Mouse (Mus musculus): ENCODE measurements at regions not wholly inside any gene's neighbourhood (a gene's known extent, or its start where the extent isn't known, plus 50 kb on each side); places are given as distances from the start of the nearest gene placed in this dataset.
A peak's percentile ranks its signal among the peaks of the same experiment; 100 is the strongest.

DNA sequence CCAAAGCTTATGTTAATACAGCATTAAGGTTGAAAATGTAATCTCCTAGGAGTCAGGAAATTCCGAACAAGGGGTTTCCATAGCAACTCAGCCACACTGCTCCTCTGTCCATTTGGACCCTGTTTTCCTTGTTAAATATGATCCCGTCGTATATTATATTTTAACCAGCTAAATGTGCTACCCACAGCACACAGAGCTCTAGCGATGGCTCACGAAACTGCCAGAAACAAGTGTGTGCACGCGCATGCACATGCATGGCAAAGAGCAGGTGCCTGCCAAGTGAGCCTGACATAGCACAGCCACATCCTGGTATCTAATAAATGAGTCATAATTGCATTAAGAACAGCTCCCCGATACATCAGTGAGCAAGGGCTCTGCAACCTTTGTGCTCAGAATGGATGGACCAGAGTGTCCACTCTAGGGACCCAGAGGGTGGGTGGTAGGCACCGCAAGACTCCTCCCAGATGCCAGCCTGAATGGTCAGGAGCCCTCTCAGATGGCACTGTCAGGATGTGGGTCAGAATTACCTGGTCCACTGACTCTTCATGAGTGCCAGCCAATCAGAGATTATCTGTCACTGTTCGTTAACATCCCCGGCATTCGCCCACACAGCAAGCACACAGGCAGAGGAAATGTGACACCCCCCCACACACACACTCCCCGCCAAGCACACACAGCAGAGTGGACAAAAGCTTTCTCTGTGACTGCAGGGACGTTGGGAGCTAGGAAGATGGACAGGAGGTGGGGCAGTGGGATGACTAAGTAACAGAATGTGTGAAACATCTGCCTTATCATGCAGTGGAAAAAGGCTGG lies 272.8 kb upstream of the Zmiz1 start:
- DNase-seq = peak; percentile 31

- no peak for DNase-seq
Measured at GRCm38 (mm10) chr14:25187715-25188114, 271.3 kb upstream of the Zmiz1 start.

DNA sequence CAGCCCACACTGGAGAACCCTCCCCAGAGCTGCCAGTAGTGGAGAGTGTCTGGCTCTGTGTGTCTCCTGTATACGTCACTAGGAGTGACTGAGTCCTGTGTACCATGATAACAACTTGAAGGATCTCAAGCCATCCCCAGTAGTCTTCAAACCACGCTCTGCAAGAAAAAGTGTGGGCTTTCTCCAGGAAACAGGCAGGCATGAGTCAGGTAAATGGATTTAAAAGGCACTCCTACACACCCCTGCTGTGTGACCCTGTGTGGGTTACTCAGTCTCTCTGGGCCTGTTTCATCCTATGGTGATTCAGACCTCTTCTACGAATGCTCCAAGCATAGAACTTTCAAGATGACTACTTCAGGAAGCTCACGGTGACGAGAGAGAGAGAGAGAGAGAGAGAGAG lies 269.7 kb upstream of the Zmiz1 start:
- no peak for DNase-seq

DNA sequence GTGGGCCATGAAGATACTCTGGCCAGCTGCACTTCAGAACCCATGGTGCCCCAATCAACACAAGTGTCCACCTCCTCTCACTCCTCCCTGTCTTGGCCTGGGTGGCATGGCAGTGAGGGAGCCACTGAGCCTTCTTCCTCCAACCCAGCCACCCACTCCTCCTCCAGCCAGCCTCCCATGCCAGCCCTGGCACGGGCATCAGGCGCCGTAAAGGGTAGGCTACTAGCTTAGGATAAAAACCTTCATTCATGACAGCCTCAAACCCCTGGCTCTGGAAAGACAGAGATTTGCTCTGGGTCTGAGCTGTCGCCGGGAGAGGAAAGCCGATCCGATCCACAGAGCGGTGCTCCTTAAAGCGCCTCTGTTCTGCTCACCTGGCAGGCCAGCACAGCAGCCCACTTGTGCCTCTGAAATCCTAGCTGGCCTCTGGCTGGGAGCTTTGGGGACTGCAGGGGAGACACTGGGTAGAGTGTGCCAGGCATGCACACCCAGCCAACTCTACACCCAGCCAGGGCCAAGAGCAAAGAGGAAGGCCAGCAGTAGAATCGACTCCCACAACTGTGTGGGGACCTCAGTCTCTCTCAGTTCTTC lies 268.2 kb upstream of the Zmiz1 start:
- DNase-seq = no peak

DNA sequence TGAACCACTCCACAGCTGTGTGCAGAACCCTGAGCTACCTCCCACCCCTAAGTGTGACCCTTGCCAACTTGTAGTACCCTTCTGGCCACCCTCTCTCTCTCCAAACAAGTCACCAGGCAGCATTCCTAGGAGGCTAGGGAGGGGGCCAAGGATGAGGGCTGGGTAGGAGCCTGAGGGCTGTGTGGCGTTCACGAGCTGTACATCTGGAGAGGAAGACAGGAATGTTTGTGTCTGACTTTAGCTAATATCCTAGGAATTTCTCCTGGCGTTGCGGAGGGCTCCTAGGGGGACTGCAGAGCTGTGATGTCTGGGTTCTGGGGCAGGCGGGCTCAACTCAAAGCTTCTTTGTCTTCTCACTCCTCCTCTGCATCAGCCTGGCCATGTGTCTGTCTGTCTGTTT lies 262.2 kb upstream of the Zmiz1 start:
- DNase-seq = no peak

GRCm38 (mm10) chr14:25199900-25200299 lies 259.1 kb upstream of the Zmiz1 start:
- no peak for DNase-seq

DNA sequence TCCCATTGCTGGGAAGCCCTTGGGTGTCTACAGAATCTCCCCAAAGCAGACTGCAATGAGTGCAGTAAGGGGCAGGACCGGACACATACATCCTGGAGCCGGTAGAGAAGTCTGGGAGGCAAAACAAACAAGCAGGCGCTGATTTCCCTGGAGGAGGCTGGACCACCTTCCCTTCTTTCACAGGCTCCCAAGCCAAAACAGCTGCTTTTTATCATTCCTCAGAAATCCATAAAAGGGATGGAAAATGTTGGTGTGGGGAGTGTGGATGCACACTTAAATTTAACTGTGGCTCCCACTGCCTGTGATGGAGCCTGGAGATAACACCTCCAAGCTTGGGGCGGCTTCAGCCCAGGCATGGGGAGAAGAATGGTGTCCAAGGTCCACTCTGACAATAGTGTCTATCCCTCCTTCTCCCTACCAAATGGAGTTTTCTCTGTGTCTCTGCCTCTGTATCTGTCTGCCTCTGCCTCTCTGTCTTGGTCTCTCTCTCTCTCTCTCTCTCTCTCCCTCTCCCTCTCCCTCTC lies 258.3 kb upstream of the Zmiz1 start:
- DNase-seq = no peak

- DNase-seq = no peak
Measured at GRCm38 (mm10) chr14:25202312-25202711, 256.7 kb upstream of the Zmiz1 start.

GRCm38 (mm10) chr14:25204091-25204490 lies 254.9 kb upstream of the Zmiz1 start:
- DNase-seq = peak; percentile 85

DNA sequence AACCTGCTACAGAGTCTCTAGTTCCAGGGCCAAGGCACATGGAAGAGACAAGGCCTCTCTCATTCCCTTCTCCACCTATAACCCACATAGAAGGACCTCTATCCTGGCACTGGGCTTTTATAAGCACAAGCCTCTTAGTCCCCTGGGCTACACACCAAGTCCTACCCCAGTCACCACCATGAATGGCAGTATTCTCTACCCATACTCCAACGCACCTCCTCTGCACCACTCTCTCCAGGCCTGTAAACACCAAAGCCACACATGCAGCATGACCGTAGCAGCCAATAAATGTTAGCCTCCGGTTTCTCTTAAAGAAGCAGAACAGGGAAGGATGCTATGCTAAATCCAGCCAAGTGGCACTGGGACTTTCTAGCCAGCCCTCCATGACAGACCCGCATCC lies 252.1 kb upstream of the Zmiz1 start:
- DNase-seq = no peak

- DNase-seq = peak; percentile 66
Measured at GRCm38 (mm10) chr14:25207422-25207821, 251.6 kb upstream of the Zmiz1 start.

GRCm38 (mm10) chr14:25208221-25209056 lies 250.5 kb upstream of the Zmiz1 start:
- DNase-seq = peak; percentile 97

DNA sequence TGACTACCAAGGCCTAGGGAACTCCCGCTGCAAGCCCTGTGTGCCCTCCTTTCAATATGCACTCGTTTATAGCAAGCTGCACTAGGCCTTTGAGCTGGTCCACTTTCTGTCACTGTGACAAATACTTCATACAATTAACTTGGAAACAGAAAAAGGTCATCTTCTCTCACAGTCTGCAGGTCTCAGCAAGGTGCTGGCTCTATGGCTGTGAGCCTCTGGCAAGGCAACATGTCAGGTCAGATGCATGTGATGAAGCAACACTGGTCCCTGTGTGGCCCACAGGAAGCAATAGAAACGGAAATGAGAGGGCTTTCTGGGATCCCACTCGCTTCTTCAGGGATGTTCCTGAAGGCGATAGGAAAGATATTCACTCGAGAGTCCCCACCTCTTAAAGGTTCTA lies 245.9 kb upstream of the Zmiz1 start:
- no peak for DNase-seq

DNA sequence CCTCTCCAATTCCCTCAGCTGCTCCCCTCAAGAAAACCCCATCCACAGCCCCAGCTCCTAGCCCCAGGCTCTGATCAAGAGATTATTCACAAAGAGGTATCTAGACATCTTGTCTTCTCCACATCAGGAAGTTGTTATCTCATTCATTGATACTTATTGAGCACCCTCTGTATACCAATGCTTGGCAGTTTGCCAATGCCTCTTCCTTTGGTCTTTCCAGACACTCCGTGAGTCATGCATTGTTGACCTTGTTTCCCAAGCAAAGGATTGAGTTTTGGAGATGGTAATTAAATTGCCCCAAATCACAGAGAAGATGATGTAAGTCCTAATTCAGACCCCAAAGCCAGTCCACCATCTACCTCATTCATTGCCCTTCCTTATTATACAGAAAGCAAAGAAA lies 235.9 kb upstream of the Zmiz1 start:
- DNase-seq = no peak

GRCm38 (mm10) chr14:25225214-25225613 lies 233.8 kb upstream of the Zmiz1 start:
- DNase-seq = no peak

DNA sequence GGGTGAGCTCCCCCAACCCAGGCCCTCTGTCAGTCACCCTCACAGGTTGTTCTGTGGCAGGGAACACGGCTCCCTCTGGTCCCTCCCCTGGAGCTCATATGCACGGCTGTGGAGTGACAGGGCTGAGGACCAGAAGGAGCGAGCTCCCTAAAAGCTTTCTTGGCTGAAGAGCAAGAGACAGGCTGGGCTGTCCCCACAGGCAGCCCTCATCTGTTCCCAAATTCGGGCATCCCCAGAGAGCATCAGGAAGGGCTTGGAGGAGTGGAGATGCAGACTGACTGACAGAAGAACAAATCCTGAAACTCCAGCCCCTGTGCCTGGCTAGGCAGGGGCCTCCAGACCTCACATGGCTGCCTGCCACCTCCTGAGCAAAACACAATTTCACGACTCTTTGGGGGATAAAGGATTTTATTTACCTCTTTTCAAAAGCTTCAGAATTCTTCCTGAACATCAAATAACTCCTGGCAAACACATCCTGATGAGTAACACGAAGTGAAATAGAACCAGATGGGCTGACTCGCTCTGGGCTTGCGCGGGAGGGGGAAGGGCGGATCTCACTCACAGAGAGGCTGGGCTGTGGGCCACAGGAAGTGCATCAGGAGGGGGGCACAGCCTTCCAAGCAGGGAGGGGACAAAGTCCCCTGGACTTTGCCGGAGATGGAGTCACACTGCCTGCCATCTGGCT lies 232.7 kb upstream of the Zmiz1 start:
- DNase-seq = peak; percentile 83

GRCm38 (mm10) chr14:25226840-25227506 lies 232.0 kb upstream of the Zmiz1 start:
- DNase-seq = no peak

DNA sequence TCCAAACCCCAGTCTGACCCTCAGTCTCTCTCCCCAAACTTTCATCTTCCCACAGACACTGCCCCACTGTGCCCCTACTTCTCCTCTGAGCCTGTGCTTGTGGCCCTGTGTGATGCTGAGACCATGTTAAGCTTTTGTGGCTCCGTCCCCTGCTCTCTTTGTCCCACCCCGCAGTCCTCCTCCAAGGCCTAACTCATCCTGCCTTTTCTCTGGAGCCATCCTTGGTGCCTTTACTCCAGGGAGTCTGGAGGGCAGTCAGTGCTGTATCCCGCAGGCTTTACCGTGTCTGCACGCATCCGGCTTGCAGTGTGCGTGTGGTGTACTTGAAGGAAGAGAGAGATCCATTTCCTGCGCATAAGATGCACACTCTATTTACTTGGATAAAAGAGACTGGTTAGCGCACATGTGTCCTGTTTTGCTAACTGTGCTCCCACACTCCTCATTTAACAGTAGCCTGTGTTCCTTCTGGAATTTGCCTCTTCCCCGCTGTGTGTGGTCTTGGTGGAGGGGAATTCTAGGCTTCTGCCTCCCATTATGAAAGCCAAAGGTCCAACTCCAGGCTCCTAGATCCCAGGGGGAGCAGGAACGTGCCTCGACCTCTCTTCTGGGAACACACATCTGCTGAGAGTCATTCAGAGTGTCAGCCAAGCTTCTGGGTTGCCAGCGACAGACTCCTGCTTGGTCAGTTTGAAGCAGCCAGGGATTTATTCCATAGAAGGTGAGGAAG lies 230.5 kb upstream of the Zmiz1 start:
- no peak for DNase-seq

DNA sequence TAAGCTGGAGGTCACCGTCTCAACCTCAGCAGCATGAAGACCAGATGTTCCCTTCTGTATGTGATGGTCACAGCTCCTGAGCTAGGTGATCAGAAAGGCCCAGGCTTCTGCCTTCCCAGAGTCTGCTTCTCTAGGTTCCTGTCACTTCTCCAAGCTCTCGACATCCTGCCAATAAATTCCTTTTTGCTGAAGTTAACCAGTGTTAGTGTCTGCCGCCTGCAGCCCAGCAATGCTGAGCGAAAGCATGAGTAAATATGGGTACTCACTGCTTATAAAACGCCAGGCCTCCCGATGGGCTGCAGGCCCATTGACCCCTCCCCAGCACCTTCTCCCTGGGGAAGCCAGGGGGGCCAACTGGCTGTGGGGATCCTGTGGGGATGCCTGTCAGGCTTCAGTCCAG lies 229.4 kb upstream of the Zmiz1 start:
- DNase-seq = no peak

- DNase-seq = no peak
Measured at GRCm38 (mm10) chr14:25231881-25232280, 227.1 kb upstream of the Zmiz1 start.

DNA sequence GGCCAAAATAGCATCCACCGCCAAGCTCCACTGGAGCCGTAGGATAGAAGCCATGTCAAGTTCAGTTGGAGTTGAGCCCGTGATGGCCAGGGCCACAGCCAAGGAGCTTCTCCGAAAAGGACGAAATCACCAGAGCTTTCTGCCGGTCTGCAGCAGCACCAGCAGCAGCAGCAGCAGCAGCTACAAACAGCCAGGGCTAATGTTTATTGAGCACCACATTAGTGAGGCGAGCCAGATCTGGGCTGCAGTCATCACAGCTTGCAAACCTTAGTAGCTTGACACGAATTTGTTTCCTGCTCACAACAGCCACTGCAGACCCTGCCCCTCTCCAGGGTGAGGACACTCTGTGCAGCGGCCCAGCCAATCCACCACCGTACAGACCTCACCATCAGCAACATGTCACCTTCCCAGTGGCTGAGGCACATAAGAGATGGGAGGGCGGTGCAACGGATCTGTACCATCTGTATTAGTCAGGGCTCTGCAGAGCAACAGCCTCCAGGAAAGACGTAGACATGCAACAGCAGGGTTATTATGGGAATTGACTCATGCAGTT lies 222.5 kb upstream of the Zmiz1 start:
- no peak for DNase-seq
